Mouse (Mus musculus) liver, embryonic 12.5 days (tissue): Measurements from ENCODE around the gene Rbsn. TPM values are rescaled to one million over a fixed set of nuclear protein-coding genes. Genes with fewer than 3 reads are reported as not detected.
A peak's percentile ranks its signal among the peaks of the same experiment; 100 is the strongest.

Source experiments
- ATAC-seq: fragments of 200-750 bp; cut with Nextera tagmentation; 2 replicates; pipeline ENCODE4 v1.8.0; 2017; ENCODE audit warnings: moderate number of reproducible peaks, mild to moderate bottlenecking, moderate library complexity
- H3K27ac ChIP-seq: fragments of 300-500 bp; sonication (generic); 2 replicates; pipeline ENCODE4 v1.5.1; 2016; ENCODE audit warnings: mild to moderate bottlenecking
- H3K27me3 ChIP-seq: fragments of 300-500 bp; sonication (generic); replicated peaks from 2 replicates; pipeline ENCODE4 v1.6.1; 2016; ENCODE audit warnings: mild to moderate bottlenecking, moderate library complexity
- H3K36me3 ChIP-seq: fragments of 300-500 bp; sonication (generic); 2 replicates; pipeline ENCODE4 v1.6.1; 2016; ENCODE audit warnings: mild to moderate bottlenecking, moderate library complexity
- H3K4me1 ChIP-seq: fragments of 300-500 bp; sonication (generic); 2 replicates; pipeline ENCODE4 v1.6.1; 2016
- H3K4me2 ChIP-seq: fragments of 300-500 bp; sonication (generic); 2 replicates; pipeline ENCODE4 v1.6.1; 2016; ENCODE audit warnings: mild to moderate bottlenecking, moderate library complexity
- H3K4me3 ChIP-seq: fragments of 300-500 bp; sonication (generic); 2 replicates; pipeline ENCODE4 v1.5.1; 2016; ENCODE audit warnings: mild to moderate bottlenecking, moderate library complexity
- H3K9ac ChIP-seq: fragments of 300-500 bp; sonication (generic); 2 replicates; pipeline ENCODE4 v1.6.1; 2016; ENCODE audit warnings: mild to moderate bottlenecking, moderate library complexity
- H3K9me3 ChIP-seq: fragments of 300-500 bp; sonication (generic); replicated peaks from 2 replicates; pipeline ENCODE4 v1.6.1; 2016; ENCODE audit warnings: mild to moderate bottlenecking, moderate library complexity
- WGBS: fragments of 180-500 bp; shearing (Covaris S2); methylation state at CpG from one replicate; pipeline ENCODE4 v1.1.7; 2016; ENCODE audit not compliant: insufficient replicate concordance; 5-methylcytosine and 5-hydroxymethylcytosine counted together
- polyA plus RNA-seq: library from polyadenylated mRNA; unstranded; fragments of >200 nt; fragmentation: Nextera tagmentation; extraction: Ambion mirVana; gene quantifications from 2 replicates; pipeline ENCODE4 v1.2.1, GENCODE M21; 2016

Rbsn gene
- polyA plus RNA-seq, 1 experiment from 2014 or later: 12.4 TPM

GRCm38 (mm10) chr6:92229586-92229985 is 14.9 kb upstream of the Rbsn start:
- no peak overlapping the region for H3K4me3 ChIP-seq
- no peak for ATAC-seq
- no peaks in the 10 kb centered on the region for H3K9me3 ChIP-seq
- H3K27me3 ChIP-seq: no peaks in the 10 kb centered on the region
- no peak overlapping the region for H3K9ac ChIP-seq
- H3K4me2 ChIP-seq: no peak overlapping the region
- WGBS: 70% methylated on average over 2 of the region's 2 CpGs
- H3K36me3 ChIP-seq: no peaks in the 10 kb centered on the region
- H3K27ac ChIP-seq: no peak overlapping the region
- no peaks in the 10 kb centered on the region for H3K4me1 ChIP-seq

- Histone ChIP-seq H3K27ac (no peak overlapping the region), H3K27me3 (no peaks in the 10 kb centered on the region), H3K9ac (no peak overlapping the region), H3K36me3 (no peaks in the 10 kb centered on the region), H3K4me3 (no peak overlapping the region), H3K4me2 (no peak overlapping the region), H3K9me3 (no peaks in the 10 kb centered on the region), H3K4me1 (no peaks in the 10 kb centered on the region)
- ATAC-seq: no peak
Measured at GRCm38 (mm10) chr6:92229103-92229502, 14.4 kb upstream of the Rbsn start.

DNA sequence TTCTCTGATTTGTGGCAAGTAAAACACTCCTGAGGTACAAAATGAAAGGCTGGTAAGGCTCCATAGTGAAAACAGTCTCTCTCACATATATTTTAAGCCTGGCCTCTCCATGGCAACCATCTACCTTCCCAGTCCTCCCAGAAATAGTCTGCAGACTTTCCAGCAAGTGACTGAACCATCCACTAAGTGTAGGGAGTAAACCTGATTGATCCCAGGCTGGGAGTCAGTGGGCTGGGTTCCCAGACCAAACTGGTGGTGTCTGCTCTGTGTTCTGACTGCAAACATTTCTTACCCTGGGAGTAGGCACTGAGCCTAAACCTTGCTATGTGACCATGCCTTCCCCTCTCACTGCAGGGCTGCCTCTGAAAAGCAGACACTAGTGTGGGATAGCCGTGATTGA is 10.3 kb upstream of the Rbsn start:
- H3K4me3 ChIP-seq: no peak overlapping the region
- H3K27me3 ChIP-seq: no peaks in the 10 kb centered on the region; the same call in 1 of the 2 replicates
- H3K9me3 ChIP-seq: no peaks in the 10 kb centered on the region
- WGBS: 65% methylated on average over 1 of the region's 1 CpGs
- H3K9ac ChIP-seq: no peak overlapping the region
- no peak overlapping the region for H3K27ac ChIP-seq
- no peaks in the 10 kb centered on the region for H3K36me3 ChIP-seq
- no peak overlapping the region for H3K4me2 ChIP-seq
- ATAC-seq: no peak
- H3K4me1 ChIP-seq: no peaks in the 10 kb centered on the region

DNA sequence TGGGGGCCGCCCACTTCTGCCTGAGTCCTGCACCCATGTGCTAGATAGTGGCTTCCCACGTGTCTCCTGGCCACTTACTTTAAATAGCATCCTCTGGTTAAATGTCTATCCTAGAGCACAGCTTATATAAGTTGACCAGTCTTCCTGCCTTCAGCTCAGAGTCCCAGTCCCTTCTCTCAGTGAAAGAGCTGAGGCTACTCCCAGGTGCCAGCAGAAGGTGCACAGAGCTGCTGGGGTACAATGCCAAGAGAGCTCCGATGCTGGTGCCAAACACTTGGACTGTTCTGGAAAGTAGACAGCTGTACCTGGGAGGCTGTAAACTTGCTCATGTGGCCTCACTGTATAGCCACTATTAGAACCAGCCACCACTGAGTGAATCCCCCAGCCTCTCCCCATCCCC is 7.3 kb upstream of the Rbsn start:
- Histone ChIP-seq H3K9me3 (no peaks in the 10 kb centered on the region), H3K4me2 (no peak overlapping the region), H3K27me3 (no peaks in the 10 kb centered on the region; the same call in 1 of the 2 replicates), H3K27ac (no peak overlapping the region), H3K36me3 (no peaks in the 10 kb centered on the region), H3K4me3 (no peak overlapping the region), H3K9ac (no peak overlapping the region), H3K4me1 (no peaks in the 10 kb centered on the region)
- no peak for ATAC-seq
- 60% methylated on average over 3 of the region's 3 CpGs for WGBS

GRCm38 (mm10) chr6:92221604-92222003 is 6.9 kb upstream of the Rbsn start:
- WGBS: 74% methylated on average over 6 of the region's 6 CpGs
- H3K27me3 ChIP-seq: no peaks in the 10 kb centered on the region; the same call in 1 of the 2 replicates
- H3K36me3 ChIP-seq: no peaks in the 10 kb centered on the region
- no peak overlapping the region for H3K4me3 ChIP-seq
- H3K27ac ChIP-seq: no peak overlapping the region
- ATAC-seq: 0 out of 2 replicates have a peak, but pooled peaks have one; percentile 55
- H3K4me1 ChIP-seq: no peaks in the 10 kb centered on the region
- H3K9ac ChIP-seq: no peak overlapping the region
- no peak overlapping the region for H3K4me2 ChIP-seq
- H3K9me3 ChIP-seq: no peaks in the 10 kb centered on the region

DNA sequence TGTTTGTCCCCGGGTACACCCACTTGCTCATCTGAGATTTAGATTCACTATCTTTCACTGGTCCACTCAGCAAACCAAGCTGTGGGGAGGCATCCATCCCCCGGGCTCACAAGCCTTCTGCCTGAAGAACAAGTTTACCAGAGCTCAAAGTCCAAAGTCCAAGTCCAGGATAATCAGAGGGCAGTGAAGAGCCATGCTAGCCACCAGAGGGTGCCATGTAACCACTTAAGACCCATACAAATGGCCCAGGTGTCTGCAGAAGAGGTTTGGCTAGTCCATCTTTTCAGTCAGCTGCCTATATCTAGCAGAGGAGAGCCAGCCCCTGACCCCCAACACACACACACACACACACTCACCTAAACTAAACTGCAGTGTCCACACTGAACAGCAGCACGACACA is 4.7 kb upstream of the Rbsn start:
- Histone ChIP-seq H3K4me2 (no peak overlapping the region), H3K9me3 (no peaks in the 10 kb centered on the region), H3K9ac (no peak overlapping the region), H3K27me3 (no peaks in the 10 kb centered on the region; the same call in 1 of the 2 replicates), H3K4me1 (peaks cover 7% of the 10 kb centered on the region), H3K27ac (no peak overlapping the region), H3K36me3 (no peaks in the 10 kb centered on the region), H3K4me3 (no peak overlapping the region)
- 37% methylated on average over 3 of the region's 3 CpGs for WGBS
- no peak for ATAC-seq

DNA sequence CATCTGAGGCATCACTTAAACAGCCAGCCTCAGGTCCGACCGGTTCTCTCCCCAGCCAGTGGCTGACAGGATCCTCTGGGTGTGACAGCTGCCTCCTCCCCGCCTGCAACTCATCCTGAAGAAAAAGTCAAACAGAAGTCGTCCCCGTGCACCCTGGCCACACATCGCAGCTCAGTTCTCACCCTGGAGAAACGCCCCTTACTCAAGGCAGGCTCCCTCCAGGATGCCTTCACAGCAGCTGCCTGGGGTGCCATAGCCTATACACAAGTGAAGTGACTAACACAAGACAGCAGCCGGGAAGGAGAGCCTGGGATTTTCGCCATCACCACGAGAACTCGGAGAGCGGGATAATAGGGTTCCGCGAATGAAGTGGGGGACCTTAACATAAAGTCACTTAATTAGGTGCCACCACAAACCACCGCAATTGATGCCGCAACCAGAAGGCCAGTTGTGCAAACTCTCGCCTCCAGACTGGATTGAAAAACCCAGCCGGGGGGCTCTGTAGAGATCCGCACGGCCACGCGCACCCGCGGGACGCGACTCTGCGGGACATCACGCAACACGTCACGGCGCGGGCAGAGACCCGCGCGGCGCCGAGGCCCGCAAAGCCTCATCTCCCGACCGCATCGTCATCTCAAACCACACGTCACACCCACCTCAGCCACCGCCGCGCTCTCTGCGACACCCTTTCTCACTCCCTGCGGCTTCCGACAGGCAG is 511 bp downstream of the Rbsn start:
- WGBS: under 1% methylated on average over 48 of the region's 48 CpGs
- Histone ChIP-seq H3K4me2 (peak overlapping the region; percentile 94), H3K4me3 (peak overlapping the region; percentile 97), H3K36me3 (peaks cover 21% of the 10 kb centered on the region), H3K9ac (peak overlapping the region; percentile 94), H3K4me1 (peaks cover 20% of the 10 kb centered on the region), H3K27me3 (no peaks in the 10 kb centered on the region), H3K9me3 (no peaks in the 10 kb centered on the region), H3K27ac (peak overlapping the region; percentile 90)
- peak; percentile 70 for ATAC-seq

- no peak overlapping the region for H3K4me2 ChIP-seq
- no peaks in the 10 kb centered on the region for H3K27me3 ChIP-seq
- peaks cover 81% of the 10 kb centered on the region for H3K36me3 ChIP-seq
- H3K9me3 ChIP-seq: no peaks in the 10 kb centered on the region
- H3K27ac ChIP-seq: no peak overlapping the region
- no peak for ATAC-seq
- 81% methylated on average over 8 of the region's 8 CpGs for WGBS
- no peaks in the 10 kb centered on the region for H3K4me1 ChIP-seq
- no peak overlapping the region for H3K4me3 ChIP-seq
- no peak overlapping the region for H3K9ac ChIP-seq
Measured at GRCm38 (mm10) chr6:92199414-92199813, 15.3 kb downstream of the Rbsn start.

DNA sequence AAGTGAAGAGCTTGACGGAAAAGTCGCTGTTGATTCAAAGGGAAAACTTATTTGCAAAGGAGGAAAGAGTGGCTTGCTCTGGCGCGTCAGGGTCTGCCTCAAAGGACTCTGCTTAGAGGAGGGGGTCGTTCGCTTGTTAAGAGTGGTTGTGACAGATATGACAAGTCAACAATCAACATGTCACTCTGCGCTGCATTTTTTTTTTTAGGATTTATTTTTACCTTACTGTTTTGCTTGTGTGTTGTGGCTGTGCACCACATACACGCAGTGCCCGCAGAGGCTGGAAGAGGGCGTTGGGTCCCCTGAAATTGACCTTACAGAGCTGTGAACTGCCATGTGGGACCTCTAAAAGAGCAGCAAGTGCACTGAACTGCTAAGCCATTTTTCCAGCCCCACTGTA is 30.5 kb downstream of the Rbsn start:
- Histone ChIP-seq H3K4me2 (peak overlapping the region; percentile 87), H3K27me3 (no peaks in the 10 kb centered on the region), H3K9me3 (no peaks in the 10 kb centered on the region), H3K27ac (peak overlapping the region; percentile 55; the same call in 1 of the 2 replicates), H3K4me3 (peak overlapping the region; percentile 88), H3K4me1 (peaks cover 39% of the 10 kb centered on the region), H3K9ac (peak overlapping the region; percentile 83), H3K36me3 (peaks cover 53% of the 10 kb centered on the region)
- ATAC-seq: peak; percentile 58
- 4% methylated on average over 10 of the region's 10 CpGs for WGBS

GRCm38 (mm10) chr6:92183621-92184131 is 31.0 kb downstream of the Rbsn start, which contains the start of gene Mrps25:
Gene Mrps25, minus strand, starts transcription at chr6:92184033.
- Histone ChIP-seq H3K4me3 (peak within 1 kb of the TSS; percentile 88), H3K27me3 (no peaks in the 10 kb centered on the region), H3K9me3 (no peaks in the 10 kb centered on the region), H3K9ac (peak within 1 kb of the TSS; percentile 83), H3K4me1 (peaks cover 39% of the 10 kb centered on the region), H3K27ac (peak within 1 kb of the TSS; percentile 55), H3K4me2 (peak within 1 kb of the TSS; percentile 87), H3K36me3 (peaks cover 53% of the 10 kb centered on the region)
- WGBS: under 1% methylated on average over 42 of the region's 42 CpGs
- ATAC-seq: peak; percentile 88

DNA sequence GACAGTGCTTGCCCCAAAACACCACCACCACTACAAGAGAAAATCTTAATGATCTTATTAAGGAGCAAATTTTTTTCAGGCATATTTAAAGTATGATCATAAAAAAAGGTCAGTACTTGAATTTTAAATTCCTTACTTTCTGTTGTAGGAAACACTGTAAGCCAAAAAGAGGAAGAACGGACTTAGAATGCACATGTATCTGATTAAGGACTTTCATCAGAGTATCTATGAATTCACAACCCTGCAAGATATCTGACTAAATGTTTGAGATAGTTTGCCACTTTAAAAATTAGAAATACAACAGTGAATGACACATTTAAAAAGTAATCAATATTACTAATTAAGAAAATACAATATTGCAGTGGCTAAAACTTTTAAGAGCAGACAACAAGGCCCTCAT is 38.3 kb downstream of the Rbsn start:
- Histone ChIP-seq H3K36me3 (peaks cover 91% of the 10 kb centered on the region), H3K4me3 (no peak overlapping the region), H3K27ac (no peak overlapping the region), H3K9me3 (no peaks in the 10 kb centered on the region), H3K4me1 (peaks cover 13% of the 10 kb centered on the region; the same call in 1 of the 2 replicates), H3K9ac (no peak overlapping the region), H3K4me2 (no peak overlapping the region), H3K27me3 (no peaks in the 10 kb centered on the region)
- 72% methylated on average over 1 of the region's 1 CpGs for WGBS
- ATAC-seq: no peak

- Histone ChIP-seq H3K9me3 (no peaks in the 10 kb centered on the region), H3K36me3 (peaks cover 97% of the 10 kb centered on the region), H3K4me3 (no peak overlapping the region), H3K4me1 (no peaks in the 10 kb centered on the region), H3K9ac (no peak overlapping the region), H3K27me3 (no peaks in the 10 kb centered on the region), H3K4me2 (no peak overlapping the region), H3K27ac (no peak overlapping the region)
- no peak for ATAC-seq
- WGBS: 82% methylated on average over 1 of the region's 1 CpGs
Measured at GRCm38 (mm10) chr6:92162724-92163123, 52.0 kb downstream of the Rbsn start.
